ENCODE assay signal across 8 mouse cellular contexts in genomic region chr17:32284262-32285137, GRCm38 (mm10). TPM values are rescaled to one million over a fixed set of nuclear protein-coding genes. Genes with fewer than 3 reads are reported as not detected.
A peak's percentile ranks its signal among the peaks of the same experiment; 100 is the strongest.
DNase-seq lines count a peak whose midpoint lies in the region; ATAC-seq lines count a peak whose summit lies in the region.

Gene Brd4, minus strand, starts transcription at chr17:32284722.

- peaks cover 36% of the 10 kb centered on the region for H3K4me1 ChIP-seq in heart, embryonic 13.5 days
- H3K4me1 ChIP-seq in liver, embryonic 12.5 days = peaks cover 36% of the 10 kb centered on the region
- H3K4me1 ChIP-seq in stomach, embryonic 15.5 days = peaks cover 11% of the 10 kb centered on the region

- no peaks in the 10 kb centered on the region for H3K36me3 ChIP-seq in heart, embryonic 13.5 days
- H3K36me3 ChIP-seq in liver, embryonic 12.5 days = 0 out of 2 replicates have a peak, but pooled peaks cover 9% of the 10 kb centered on the region
- no peaks in the 10 kb centered on the region for H3K36me3 ChIP-seq in stomach, embryonic 15.5 days

- H3K27ac ChIP-seq in heart, embryonic 13.5 days (replicated peaks) = peak within 1 kb of the TSS; percentile 99
- H3K27ac ChIP-seq in liver, embryonic 12.5 days = peak within 1 kb of the TSS; percentile 100
- peak within 1 kb of the TSS; percentile 100 for H3K27ac ChIP-seq in stomach, embryonic 15.5 days

- peak; percentile 88 for ATAC-seq in erythroid progenitor cell, adult 5-6 weeks (replicated peaks; ENCODE audit: low FRiP score, poor library complexity, severe bottlenecking)
- ATAC-seq in heart, embryonic 13.5 days (ENCODE audit: extremely low read depth, insufficient number of reproducible peaks, low FRiP score, low TSS enrichment) = peak; percentile 82
- peak; percentile 87 for ATAC-seq in liver, embryonic 12.5 days
- ATAC-seq in stomach, embryonic 15.5 days (ENCODE audit: insufficient read depth, low FRiP score, low read depth) = peak; percentile 92

- peak; percentile 93 for DNase-seq in CD4-positive helper T cell, adult 2 months (ENCODE audit: low read depth, low spot score)
- DNase-seq in brain, embryonic 18.5 days (ENCODE audit: low read depth, low spot score) = peak; percentile 72
- DNase-seq in kidney, postnatal 10 days = peak; percentile 95
- peak; percentile 81 to 86 for DNase-seq in natural killer cell, adult 2 months (ENCODE audit: low spot score in 2 of 2)

- H3K4me2 ChIP-seq in heart, embryonic 13.5 days = peak within 1 kb of the TSS; percentile 85
- peak within 1 kb of the TSS; percentile 77 for H3K4me2 ChIP-seq in liver, embryonic 12.5 days
- peak within 1 kb of the TSS; percentile 64 for H3K4me2 ChIP-seq in stomach, embryonic 15.5 days

- H3K4me3 ChIP-seq in heart, embryonic 13.5 days = peak within 1 kb of the TSS; percentile 77
- H3K4me3 ChIP-seq in liver, embryonic 12.5 days = peak within 1 kb of the TSS; percentile 84
- peak within 1 kb of the TSS; percentile 99 for H3K4me3 ChIP-seq in stomach, embryonic 15.5 days (replicated peaks)

- H3K9ac ChIP-seq in heart, embryonic 13.5 days = peak within 1 kb of the TSS; percentile 95
- H3K9ac ChIP-seq in liver, embryonic 12.5 days = peak within 1 kb of the TSS; percentile 99
- H3K9ac ChIP-seq in stomach, embryonic 15.5 days = peak within 1 kb of the TSS; percentile 99

- no peaks in the 10 kb centered on the region for H3K27me3 ChIP-seq in heart, embryonic 13.5 days (replicated peaks)
- no peaks in the 10 kb centered on the region for H3K27me3 ChIP-seq in liver, embryonic 12.5 days (replicated peaks)
- no peaks in the 10 kb centered on the region for H3K27me3 ChIP-seq in stomach, embryonic 15.5 days (replicated peaks)

- no peaks in the 10 kb centered on the region for H3K9me3 ChIP-seq in heart, embryonic 13.5 days
- no peaks in the 10 kb centered on the region for H3K9me3 ChIP-seq in liver, embryonic 12.5 days (replicated peaks)
- no peaks in the 10 kb centered on the region for H3K9me3 ChIP-seq in stomach, embryonic 15.5 days

- WGBS in heart, embryonic 13.5 days = under 1% methylated on average over 81 of the region's 100 CpGs
- under 1% methylated on average over 97 of the region's 100 CpGs for WGBS in liver, embryonic 12.5 days (ENCODE audit: insufficient replicate concordance)
- under 1% methylated on average over 70 of the region's 100 CpGs for WGBS in stomach, embryonic 15.5 days

RNA-seq across cellular contexts. Expression of gene Brd4, which starts in this region (rescaled TPM):
- 116 and 144 TPM in 2 replicates for total RNA-seq in erythroid progenitor cell, adult 5-6 weeks (2015; ENCODE audit: low replicate concordance)
- 61.8 and 82.5 TPM in 2 replicates for total RNA-seq in erythroid progenitor cell, adult 5-6 weeks (2017; ENCODE audit: low replicate concordance)
- 58.8 and 64.2 TPM in 2 replicates for polyA plus RNA-seq in heart, embryonic 13.5 days (2015; fragmentation: Nextera tagmentation; extraction: Ambion mirVana)
- 55.1 and 56.5 TPM in 2 replicates for polyA plus RNA-seq in liver, embryonic 12.5 days (2016; fragmentation: Nextera tagmentation; extraction: Ambion mirVana)
- polyA plus RNA-seq in stomach, embryonic 15.5 days (2015; fragmentation: Nextera tagmentation; extraction: Ambion mirVana) = 68.8 and 79.5 TPM in 2 replicates

Comparison
In these comparisons a context has a peak if more than half of its experiments do, and no peak if none do; other contexts are left out.
1. Peak in every context shown above with its lines: DNase-seq, ATAC-seq, H3K4me3 ChIP-seq and H3K27ac ChIP-seq.